Comparison of ENCODE assay signal across 32 mouse cellular contexts in genomic region chr13:11941724-11942123, GRCm38 (mm10).
"Had no signal": no experiment of that assay in that cellular context is flagged by ENCODE, and none has a peak within 500 bp of the region (broad histone marks: within the 10 kb centered on the region; RNA-seq: fewer than 3 reads in every experiment).

No protein-coding gene starts in this region.

- H3K27me3 ChIP-seq: limb, embryonic 12.5 days; limb, embryonic 13.5 days; limb, embryonic 15.5 days; liver, embryonic 12.5 days; liver, embryonic 13.5 days; liver, embryonic 15.5 days; lung, embryonic 15.5 days; megakaryocyte, embryonic 14.5 days; midbrain, embryonic 12.5 days; midbrain, embryonic 13.5 days; midbrain, embryonic 15.5 days; neural tube, embryonic 12.5 days; neural tube, embryonic 13.5 days had no signal

- H3K36me3 ChIP-seq: limb, embryonic 10.5 days; limb, embryonic 12.5 days; limb, embryonic 13.5 days; limb, embryonic 15.5 days; liver, embryonic 12.5 days; liver, embryonic 13.5 days; liver, embryonic 15.5 days; lung, embryonic 15.5 days; midbrain, embryonic 10.5 days; midbrain, embryonic 12.5 days; midbrain, embryonic 13.5 days; midbrain, embryonic 15.5 days; neural tube, embryonic 12.5 days; neural tube, embryonic 13.5 days had no signal

- H3K4me1 ChIP-seq: limb, embryonic 10.5 days; limb, embryonic 12.5 days; limb, embryonic 13.5 days; limb, embryonic 15.5 days; liver, embryonic 12.5 days; liver, embryonic 13.5 days; liver, embryonic 15.5 days; lung, embryonic 15.5 days; megakaryocyte, embryonic 14.5 days; midbrain, embryonic 10.5 days; midbrain, embryonic 12.5 days; midbrain, embryonic 13.5 days; midbrain, embryonic 15.5 days; neural tube, embryonic 12.5 days; neural tube, embryonic 13.5 days had no signal

- H3K9me3 ChIP-seq: limb, embryonic 10.5 days; limb, embryonic 12.5 days; limb, embryonic 13.5 days; limb, embryonic 15.5 days; liver, embryonic 12.5 days; liver, embryonic 13.5 days; liver, embryonic 15.5 days; lung, embryonic 15.5 days; midbrain, embryonic 10.5 days; midbrain, embryonic 12.5 days; midbrain, embryonic 13.5 days; midbrain, embryonic 15.5 days; neural tube, embryonic 12.5 days; neural tube, embryonic 13.5 days had no signal

- DNase-seq: left cerebral cortex, postnatal 4 days; liver; liver, embryonic 13.5 days; liver, postnatal 0 days; lung, adult 18-20 months; lung, adult 2 months; lung, embryonic 14.5 days; lung, postnatal 10 days; lung, postnatal 14 days; lung, postnatal 36 days; lung, postnatal 4 days; midbrain, embryonic 14.5 days had no signal

- H3K4me3 ChIP-seq: limb, embryonic 10.5 days; limb, embryonic 12.5 days; limb, embryonic 13.5 days; limb, embryonic 15.5 days; liver, embryonic 12.5 days; liver, embryonic 13.5 days; liver, embryonic 15.5 days; lung, embryonic 15.5 days; megakaryocyte, embryonic 14.5 days; midbrain, embryonic 10.5 days; midbrain, embryonic 12.5 days; midbrain, embryonic 13.5 days; midbrain, embryonic 15.5 days; myocyte; neural tube, embryonic 12.5 days; neural tube, embryonic 13.5 days had no signal

- H3K9ac ChIP-seq: limb, embryonic 12.5 days; limb, embryonic 13.5 days; limb, embryonic 15.5 days; liver, embryonic 12.5 days; liver, embryonic 13.5 days; liver, embryonic 14.5 days; liver, embryonic 15.5 days; liver, postnatal 0 days; lung, embryonic 14.5 days; lung, embryonic 15.5 days; midbrain, embryonic 12.5 days; midbrain, embryonic 13.5 days; midbrain, embryonic 15.5 days; neural tube, embryonic 12.5 days; neural tube, embryonic 13.5 days had no signal

- H3K4me2 ChIP-seq: limb, embryonic 12.5 days; limb, embryonic 13.5 days; limb, embryonic 15.5 days; liver, embryonic 11.5 days; liver, embryonic 12.5 days; liver, embryonic 13.5 days; liver, embryonic 15.5 days; lung, embryonic 14.5 days; lung, embryonic 15.5 days; midbrain, embryonic 11.5 days; midbrain, embryonic 12.5 days; midbrain, embryonic 13.5 days; midbrain, embryonic 15.5 days; neural tube, embryonic 12.5 days; neural tube, embryonic 13.5 days had no signal

- H3K27ac ChIP-seq: limb, embryonic 10.5 days; limb, embryonic 12.5 days; limb, embryonic 13.5 days; limb, embryonic 15.5 days; liver, embryonic 12.5 days; liver, embryonic 13.5 days; liver, embryonic 14.5 days; liver, embryonic 15.5 days; lung, embryonic 15.5 days; macrophage; midbrain, embryonic 10.5 days; midbrain, embryonic 12.5 days; midbrain, embryonic 13.5 days; midbrain, embryonic 15.5 days; neural tube, embryonic 12.5 days; neural tube, embryonic 13.5 days had no signal

- ATAC-seq: liver, embryonic 12.5 days; liver, postnatal 0 days; lung, postnatal 0 days; midbrain, embryonic 13.5 days; midbrain, embryonic 15.5 days had no signal
